ENCODE assay signal across 16 mouse cellular contexts in the genomic region with DNA sequence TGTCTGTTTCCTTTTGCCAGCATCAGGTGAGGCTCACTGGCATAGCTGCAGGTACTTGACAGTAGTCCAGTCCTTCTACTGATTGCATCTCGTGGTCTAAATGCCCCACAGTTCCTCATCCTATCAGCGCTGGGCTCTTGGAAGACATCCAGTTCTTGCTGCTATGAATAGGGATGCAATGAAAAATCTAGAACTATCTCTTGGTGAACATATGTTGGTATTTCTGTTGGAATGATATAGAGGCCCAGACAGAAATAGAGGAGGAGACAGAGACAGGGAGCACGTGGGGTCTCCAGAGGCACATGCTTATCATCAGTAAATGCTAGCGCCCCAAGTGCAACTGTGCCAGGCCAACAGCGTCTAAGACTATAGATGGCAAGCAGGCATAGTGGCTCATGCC.
DNase-seq lines count a peak whose midpoint lies in the region; ATAC-seq lines count a peak whose summit lies in the region.
"Had no signal": no experiment of that assay in that cellular context is flagged by ENCODE, and none has a peak within 500 bp of the region (broad histone marks: within the 10 kb centered on the region; RNA-seq: fewer than 3 reads in every experiment).

No protein-coding gene starts in this region.

- peak; percentile 56 for ATAC-seq in frontal cortex, adult (ENCODE audit: low TSS enrichment)
- ATAC-seq: forebrain, embryonic 15.5 days; hindbrain, embryonic 16.5 days; intestine, postnatal 0 days; midbrain, embryonic 13.5 days had no signal

- no peak for DNase-seq in frontal cortex, postnatal 25 days (ENCODE audit: low spot score in 2 of 2)
- DNase-seq in left cerebral cortex, postnatal 10 days (ENCODE audit: extremely low spot score in 1 of 2, low spot score in 2 of 2), result peak; percentile 49 to 50
- DNase-seq in left cerebral cortex, postnatal 4 days, result no peak
- DNase-seq in cerebellum, postnatal 25 days, result peak; percentile 36 to 61
- peak; percentile 33 for DNase-seq in right cerebral cortex, postnatal 4 days
- no peak for DNase-seq in adrenal gland, adult 18-20 months (ENCODE audit: low spot score in 2 of 2)
- DNase-seq in B cell, adult 2 months, result no peak
- DNase-seq: gastrocnemius, postnatal 10 days; heart, postnatal 14 days; lung, adult 2 months; lung, postnatal 4 days had no signal

- intact Hi-C loops in left cerebral cortex, postnatal 10 days (cut with DNase I), result loop anchor here (5.0 kb wide), 1 partner anchor 85 kb away; no protein-coding TSS in a partner anchor
- intact Hi-C loops in left cerebral cortex, postnatal 4 days (cut with DNase I), result no loop called here

Comparison
In these comparisons a context has a peak if more than half of its experiments do, and no peak if none do; other contexts are left out.
1. DNase-seq: peak in left cerebral cortex, postnatal 10 days (2 of 2), cerebellum, postnatal 25 days (2 of 2) and right cerebral cortex, postnatal 4 days (single experiment); none in frontal cortex, postnatal 25 days (0 of 2), left cerebral cortex, postnatal 4 days (single experiment), adrenal gland, adult 18-20 months (0 of 2) and B cell, adult 2 months (0 of 2).